Mouse (Mus musculus) megakaryocyte, embryonic 14.5 days (primary cell): ENCODE results near the gene Gm20388. TPM values are rescaled to one million over a fixed set of nuclear protein-coding genes. Genes with fewer than 3 reads are reported as not detected.
A peak's percentile ranks its signal among the peaks of the same experiment; 100 is the strongest.

Experiments
- H3K27me3 ChIP-seq: replicated peaks from 2 replicates; pipeline ENCODE3; 2012; ENCODE audit warnings: inconsistent platforms
- H3K36me3 ChIP-seq: replicated peaks from 2 replicates; pipeline ENCODE3; 2012; ENCODE audit warnings: low read length, inconsistent platforms, mixed read lengths
- H3K4me1 ChIP-seq: 2 replicates; pipeline ENCODE4 v1.6.1; 2012; ENCODE audit warnings: inconsistent platforms
- H3K4me3 ChIP-seq: replicated peaks from 2 replicates; pipeline ENCODE3; 2012; ENCODE audit warnings: moderate library complexity, mild to moderate bottlenecking, inconsistent platforms
- H3K9me3 ChIP-seq: 2 replicates; pipeline ENCODE4 v1.6.1; 2012; ENCODE audit warnings: inconsistent platforms
- FLI1 ChIP-seq: IDR thresholded peaks from 2 replicates; pipeline ENCODE4 v1.6.1; 2012; ENCODE audit warnings: low read length, inconsistent platforms, mixed read lengths
- GATA1 ChIP-seq: IDR thresholded peaks from 3 replicates; pipeline ENCODE4 v1.6.1; 2012; ENCODE audit warnings: mixed read lengths, low read length, inconsistent platforms, borderline replicate concordance
- polyA plus RNA-seq: library from polyadenylated mRNA; stranded (reverse); fragments of >175 nt; gene quantifications from 2 replicates; pipeline ENCODE4 v1.2.3, GENCODE M21; 2012; ENCODE audit warnings: low replicate concordance; ENCODE audit not compliant: insufficient read depth

The Gm20388 gene
- polyA plus RNA-seq, 1 experiment, result 111 TPM

GRCm38 (mm10) chr8:121578676-121579451 lies 1668.2 kb downstream of the Gm20388 start, which contains the start of gene Fbxo31:
TSS of gene Fbxo31 (minus strand) at chr8:121578806.
- TF ChIP-seq GATA1 (no peak), FLI1 (no peak)
- Histone ChIP-seq H3K4me3 (peak within 1 kb of the TSS; percentile 96), H3K36me3 (peaks cover 15% of the 10 kb centered on the region), H3K9me3 (no peaks in the 10 kb centered on the region), H3K27me3 (no peaks in the 10 kb centered on the region), H3K4me1 (peaks cover 66% of the 10 kb centered on the region)

- H3K4me1 ChIP-seq, result peaks cover 60% of the 10 kb centered on the region
- H3K9me3 ChIP-seq, result no peaks in the 10 kb centered on the region
- H3K27me3 ChIP-seq, result no peaks in the 10 kb centered on the region
- TF ChIP-seq FLI1 (no peak), GATA1 (no peak)
- H3K36me3 ChIP-seq, result peaks cover 6% of the 10 kb centered on the region
- no peak overlapping the region for H3K4me3 ChIP-seq
Measured at GRCm38 (mm10) chr8:121580465-121580864, 1669.8 kb downstream of the Gm20388 start.

GRCm38 (mm10) chr8:121583653-121584052 lies 1673.0 kb downstream of the Gm20388 start:
- H3K4me1 ChIP-seq, result peaks cover 37% of the 10 kb centered on the region
- H3K4me3 ChIP-seq, result no peak overlapping the region
- no peak for TF ChIP-seq FLI1
- TF ChIP-seq GATA1, result no peak
- H3K36me3 ChIP-seq, result no peaks in the 10 kb centered on the region
- H3K9me3 ChIP-seq, result no peaks in the 10 kb centered on the region
- no peaks in the 10 kb centered on the region for H3K27me3 ChIP-seq

- TF ChIP-seq GATA1 (no peak), FLI1 (no peak)
- H3K27me3 ChIP-seq, result no peaks in the 10 kb centered on the region
- peaks cover 39% of the 10 kb centered on the region for H3K4me1 ChIP-seq
- H3K9me3 ChIP-seq, result no peaks in the 10 kb centered on the region
- H3K36me3 ChIP-seq, result no peaks in the 10 kb centered on the region
- peak overlapping the region; percentile 86 for H3K4me3 ChIP-seq
Measured at GRCm38 (mm10) chr8:121584730-121585129, 1674.1 kb downstream of the Gm20388 start.

- Histone ChIP-seq H3K27me3 (no peaks in the 10 kb centered on the region), H3K4me3 (peak overlapping the region; percentile 96), H3K4me1 (peaks cover 39% of the 10 kb centered on the region), H3K9me3 (no peaks in the 10 kb centered on the region), H3K36me3 (no peaks in the 10 kb centered on the region)
- no peak for TF ChIP-seq GATA1
- TF ChIP-seq FLI1, result peak; percentile 34; the same call in 1 of the 2 replicates
Measured at GRCm38 (mm10) chr8:121585159-121585825, 1674.7 kb downstream of the Gm20388 start.

GRCm38 (mm10) chr8:121588750-121589149 lies 1678.1 kb downstream of the Gm20388 start:
- no peaks in the 10 kb centered on the region for H3K9me3 ChIP-seq
- peaks cover 56% of the 10 kb centered on the region for H3K4me1 ChIP-seq
- H3K4me3 ChIP-seq, result peak overlapping the region; percentile 34
- no peak for TF ChIP-seq GATA1
- no peak for TF ChIP-seq FLI1
- H3K36me3 ChIP-seq, result peaks cover 22% of the 10 kb centered on the region
- no peaks in the 10 kb centered on the region for H3K27me3 ChIP-seq

GRCm38 (mm10) chr8:121589205-121589726 lies 1678.6 kb downstream of the Gm20388 start:
- Histone ChIP-seq H3K36me3 (peaks cover 28% of the 10 kb centered on the region), H3K4me3 (peak overlapping the region; percentile 98), H3K9me3 (no peaks in the 10 kb centered on the region), H3K27me3 (no peaks in the 10 kb centered on the region), H3K4me1 (peaks cover 56% of the 10 kb centered on the region)
- TF ChIP-seq GATA1 (no peak), FLI1 (no peak)

GRCm38 (mm10) chr8:121590203-121591177 lies 1679.8 kb downstream of the Gm20388 start, which contains the start of gene Map1lc3b:
TSS of gene Map1lc3b (plus strand) at chr8:121590361.
- Histone ChIP-seq H3K27me3 (no peaks in the 10 kb centered on the region), H3K4me1 (peaks cover 54% of the 10 kb centered on the region), H3K9me3 (no peaks in the 10 kb centered on the region), H3K4me3 (peak within 1 kb of the TSS; percentile 98), H3K36me3 (peaks cover 39% of the 10 kb centered on the region)
- no peak for TF ChIP-seq FLI1
- TF ChIP-seq GATA1, result no peak
